Mouse (Mus musculus): ENCODE results near the gene Fxr2. TPM values are rescaled to one million over a fixed set of nuclear protein-coding genes. Genes with fewer than 3 reads are reported as not detected.
"Not testable (repeated sequence)": the region's sequence is repeated elsewhere in the genome, so short reads cannot be mapped to it uniquely, and the experiment has no call there.

Fxr2 gene
- polyA plus RNA-seq, 1 experiment from 2014 or later, result 35.0 TPM

DNA sequence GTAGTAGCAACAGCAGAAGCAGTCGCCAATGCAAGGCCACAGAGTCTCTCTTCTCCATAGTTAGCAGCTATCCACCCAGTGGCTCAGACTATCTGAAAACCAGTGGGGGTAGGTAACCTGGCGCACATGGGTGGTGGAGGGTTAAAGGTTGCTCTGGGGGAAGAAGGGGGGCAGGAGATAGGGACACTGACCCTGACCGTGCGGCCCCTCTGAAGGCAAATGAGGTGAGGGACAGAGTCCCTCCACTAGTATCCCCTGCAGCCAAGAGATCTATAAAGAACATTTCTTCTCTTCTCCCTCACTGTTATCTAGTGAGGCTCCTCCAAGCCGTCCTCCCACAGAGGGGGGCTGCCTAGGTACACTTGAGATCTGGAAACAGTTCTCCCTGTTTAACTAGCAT lies 15.0 kb upstream of the Fxr2 start, which contains the start of gene Shbg:
Gene Shbg, minus strand, starts transcription at position 101 of the 400 bp plus-strand sequence.
- no peak for ATAC-seq
- no peak within 1 kb of the TSS for H3K27ac ChIP-seq (ENCODE audit: low read depth, low read length)
- no peaks in the 10 kb centered on the region for H3K36me3 ChIP-seq (ENCODE audit: control insufficient read depth, insufficient read depth, low read length)
- no peak within 1 kb of the TSS for H3K4me3 ChIP-seq (ENCODE audit: low read depth, low read length)
- H3K4me1 ChIP-seq (ENCODE audit: control insufficient read depth, insufficient read depth, low read length), result peaks cover 11% of the 10 kb centered on the region
- no peak within 1 kb of the TSS for H3K4me2 ChIP-seq (ENCODE audit: low read length)
- DNase-seq (ENCODE audit: low spot score), result no peak
- H3K9me3 ChIP-seq (replicated peaks; ENCODE audit: control insufficient read depth, low read length), result no peaks in the 10 kb centered on the region
- WGBS, result 79% methylated on average over 5 of the region's 5 CpGs
- H3K9ac ChIP-seq (ENCODE audit: low read length), result peak within 1 kb of the TSS; percentile 2; the same call in 1 of the 2 replicates
- H3K27me3 ChIP-seq (replicated peaks; ENCODE audit: control insufficient read depth, insufficient read depth, low read length), result no peaks in the 10 kb centered on the region

DNA sequence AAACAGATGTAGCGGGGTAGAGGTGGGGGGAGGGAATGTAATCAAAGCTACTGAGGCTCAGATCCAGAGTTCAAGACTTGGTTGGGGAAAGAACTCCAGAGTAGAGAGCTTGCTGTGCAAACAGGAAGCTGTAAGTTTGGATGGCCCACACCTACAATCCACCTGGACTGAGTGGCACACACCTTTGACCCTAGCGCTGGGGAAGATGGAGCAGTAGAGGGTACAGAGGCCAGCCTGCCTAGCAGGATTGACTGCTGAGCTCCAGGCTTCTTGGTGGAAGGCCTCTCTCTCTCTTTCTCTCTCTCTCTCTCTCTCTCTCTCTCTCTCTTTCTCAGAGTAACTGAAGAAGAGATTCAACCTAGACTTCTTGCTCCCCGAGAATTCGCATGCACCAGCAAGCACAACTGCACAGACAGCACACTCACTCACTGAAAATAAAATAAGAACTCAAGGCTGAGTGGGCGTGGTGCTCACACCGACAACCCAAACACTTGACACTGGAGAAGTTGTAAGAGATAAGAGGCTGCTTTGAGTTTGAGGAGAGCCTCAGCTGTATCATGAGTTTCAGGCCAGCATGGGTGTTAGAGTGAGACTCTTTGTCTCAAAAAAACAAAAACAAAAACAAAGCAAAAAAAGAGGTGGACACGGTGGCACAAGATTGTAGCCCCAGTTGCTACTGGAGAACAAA lies 12.3 kb upstream of the Fxr2 start:
- no peak overlapping the region for H3K27ac ChIP-seq (ENCODE audit: low read depth, low read length)
- DNase-seq (ENCODE audit: low spot score) (no peak), ATAC-seq (no peak)
- no peaks in the 10 kb centered on the region for H3K36me3 ChIP-seq (ENCODE audit: control insufficient read depth, insufficient read depth, low read length)
- H3K9me3 ChIP-seq (replicated peaks; ENCODE audit: control insufficient read depth, low read length), result no peaks in the 10 kb centered on the region
- whole genome bisulfite sequencing, result 87% methylated on average over 7 of the region's 7 CpGs
- peaks cover 10% of the 10 kb centered on the region for H3K4me1 ChIP-seq (ENCODE audit: control insufficient read depth, insufficient read depth, low read length)
- no peak overlapping the region for H3K4me2 ChIP-seq (ENCODE audit: low read length)
- H3K4me3 ChIP-seq (ENCODE audit: low read depth, low read length), result no peak overlapping the region
- no peak overlapping the region for H3K9ac ChIP-seq (ENCODE audit: low read length)
- H3K27me3 ChIP-seq (replicated peaks; ENCODE audit: control insufficient read depth, insufficient read depth, low read length), result no peaks in the 10 kb centered on the region

DNA sequence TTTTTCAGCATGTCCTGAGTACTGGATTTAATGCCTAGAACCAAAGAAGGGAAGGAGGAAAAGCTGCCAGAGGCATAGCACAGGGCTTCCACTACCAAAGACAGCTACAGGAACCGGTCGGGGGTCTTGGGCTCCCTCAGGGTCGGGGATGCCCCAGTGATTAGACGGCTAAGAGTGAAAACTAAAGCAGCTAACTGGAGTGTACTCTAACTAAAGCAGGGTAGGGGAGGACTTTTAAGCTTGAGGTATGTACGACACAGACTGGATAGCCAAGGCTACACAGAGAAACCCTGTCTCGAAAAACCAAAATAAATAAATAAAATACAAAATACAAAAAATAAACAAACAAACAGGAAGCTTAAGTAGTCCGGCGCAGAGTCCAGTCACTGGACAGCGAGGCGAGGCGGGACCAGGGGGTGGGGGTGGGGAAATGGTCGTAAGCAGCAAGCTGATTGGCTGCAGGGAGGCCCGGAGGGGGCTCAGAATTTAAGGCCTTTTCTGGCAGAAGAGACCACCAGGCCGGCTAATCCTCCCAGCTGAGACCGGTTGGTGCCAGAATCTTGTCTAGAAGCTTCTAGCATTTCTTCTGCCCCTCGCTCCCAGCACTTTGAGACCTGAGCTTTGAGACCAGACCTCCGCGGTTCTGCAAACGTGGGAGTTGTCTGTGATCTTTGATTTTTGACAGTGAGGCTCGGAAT lies 11.1 kb upstream of the Fxr2 start, which contains the start of gene Sat2:
Gene Sat2, plus strand, starts transcription at position 454 of the 698 bp plus-strand sequence.
- peak within 1 kb of the TSS; percentile 80 for H3K9ac ChIP-seq (ENCODE audit: low read length)
- DNase-seq (ENCODE audit: low spot score), result peak; percentile 86
- H3K27ac ChIP-seq (ENCODE audit: low read depth, low read length), result peak within 1 kb of the TSS; percentile 60
- under 1% methylated on average over 20 of the region's 20 CpGs for WGBS
- H3K36me3 ChIP-seq (ENCODE audit: control insufficient read depth, insufficient read depth, low read length), result no peaks in the 10 kb centered on the region
- H3K4me3 ChIP-seq (ENCODE audit: low read depth, low read length), result peak within 1 kb of the TSS; percentile 45
- ATAC-seq, result peak; percentile 92
- peak within 1 kb of the TSS; percentile 77 for H3K4me2 ChIP-seq (ENCODE audit: low read length)
- H3K4me1 ChIP-seq (ENCODE audit: control insufficient read depth, insufficient read depth, low read length), result peaks cover 10% of the 10 kb centered on the region
- no peaks in the 10 kb centered on the region for H3K27me3 ChIP-seq (replicated peaks; ENCODE audit: control insufficient read depth, insufficient read depth, low read length)
- H3K9me3 ChIP-seq (replicated peaks; ENCODE audit: control insufficient read depth, low read length), result no peaks in the 10 kb centered on the region

DNA sequence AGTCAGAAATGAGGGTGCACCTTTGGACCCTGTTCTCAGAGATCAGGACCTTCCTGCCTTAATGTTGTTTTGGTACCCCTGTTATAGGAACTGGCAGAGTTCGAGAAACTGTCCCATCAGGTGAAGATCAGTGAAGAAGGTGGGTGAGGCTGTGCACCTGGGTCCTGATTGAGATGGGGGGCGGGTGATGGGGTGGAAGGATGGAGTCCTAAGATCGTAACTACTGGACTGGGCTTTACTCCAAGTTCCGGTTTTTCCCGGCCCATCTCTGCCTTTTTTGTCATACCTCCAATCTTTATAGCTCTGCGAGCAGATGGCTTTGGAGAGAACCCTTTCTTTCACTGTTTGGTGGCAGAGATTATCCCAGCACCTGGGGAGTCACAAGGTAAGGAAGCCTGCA lies 10.4 kb upstream of the Fxr2 start:
- ATAC-seq, result no peak
- peak overlapping the region; percentile 80 for H3K9ac ChIP-seq (ENCODE audit: low read length)
- 38% methylated on average over 6 of the region's 6 CpGs for WGBS
- H3K4me1 ChIP-seq (ENCODE audit: control insufficient read depth, insufficient read depth, low read length), result peaks cover 10% of the 10 kb centered on the region
- H3K9me3 ChIP-seq (replicated peaks; ENCODE audit: control insufficient read depth, low read length), result no peaks in the 10 kb centered on the region
- H3K27me3 ChIP-seq (replicated peaks; ENCODE audit: control insufficient read depth, insufficient read depth, low read length), result no peaks in the 10 kb centered on the region
- H3K4me2 ChIP-seq (ENCODE audit: low read length), result peak overlapping the region; percentile 77
- peak overlapping the region; percentile 60; the same call in 1 of the 2 replicates for H3K27ac ChIP-seq (ENCODE audit: low read depth, low read length)
- no peaks in the 10 kb centered on the region for H3K36me3 ChIP-seq (ENCODE audit: control insufficient read depth, insufficient read depth, low read length)
- peak; percentile 13 for DNase-seq (ENCODE audit: low spot score)
- H3K4me3 ChIP-seq (ENCODE audit: low read depth, low read length), result peak overlapping the region; percentile 45

- ATAC-seq, result no peak
- 68% methylated on average over 4 of the region's 4 CpGs for WGBS
- H3K9ac ChIP-seq (ENCODE audit: low read length), result peak overlapping the region; percentile 80
- no peaks in the 10 kb centered on the region for H3K9me3 ChIP-seq (replicated peaks; ENCODE audit: control insufficient read depth, low read length)
- peaks cover 10% of the 10 kb centered on the region for H3K4me1 ChIP-seq (ENCODE audit: control insufficient read depth, insufficient read depth, low read length)
- no peaks in the 10 kb centered on the region for H3K36me3 ChIP-seq (ENCODE audit: control insufficient read depth, insufficient read depth, low read length)
- no peaks in the 10 kb centered on the region for H3K27me3 ChIP-seq (replicated peaks; ENCODE audit: control insufficient read depth, insufficient read depth, low read length)
- H3K4me2 ChIP-seq (ENCODE audit: low read length), result peak overlapping the region; percentile 77
- no peak overlapping the region for H3K27ac ChIP-seq (ENCODE audit: low read depth, low read length)
- no peak for DNase-seq (ENCODE audit: low spot score)
- H3K4me3 ChIP-seq (ENCODE audit: low read depth, low read length), result peak overlapping the region; percentile 45
These were observed 9.8 kb upstream of the Fxr2 start for GRCm38 (mm10) chr11:69623006-69623405.

DNA sequence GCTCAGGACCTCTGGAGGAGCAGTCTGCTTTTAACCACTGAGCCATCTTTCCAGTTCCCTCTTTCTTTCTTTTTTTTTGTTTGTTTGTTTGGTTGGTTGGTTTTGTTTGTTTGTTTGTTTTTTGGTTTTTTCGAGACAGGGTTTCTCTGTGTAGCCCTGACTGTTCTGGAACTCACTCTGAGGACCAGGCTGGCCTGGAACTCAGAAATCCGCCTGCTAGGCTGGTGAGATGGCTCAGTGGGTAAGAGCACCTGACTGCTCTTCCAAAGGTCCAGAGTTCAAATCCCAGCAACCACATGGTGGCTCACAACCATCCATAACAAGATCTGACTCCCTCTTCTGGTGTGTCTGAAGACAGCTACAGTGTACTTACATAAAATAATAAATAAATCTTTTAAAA lies 8.5 kb upstream of the Fxr2 start:
- not testable (repeated sequence) for ATAC-seq; H3K27ac ChIP-seq (ENCODE audit: low read depth, low read length); DNase-seq (ENCODE audit: low spot score); H3K4me3 ChIP-seq (ENCODE audit: low read depth, low read length); H3K27me3 ChIP-seq (replicated peaks; ENCODE audit: control insufficient read depth, insufficient read depth, low read length); H3K36me3 ChIP-seq (ENCODE audit: control insufficient read depth, insufficient read depth, low read length); H3K4me2 ChIP-seq (ENCODE audit: low read length); H3K9ac ChIP-seq (ENCODE audit: low read length); H3K9me3 ChIP-seq (replicated peaks; ENCODE audit: control insufficient read depth, low read length)
- peaks cover 10% of the 10 kb centered on the region for H3K4me1 ChIP-seq (ENCODE audit: control insufficient read depth, insufficient read depth, low read length)
- 84% methylated on average over 2 of the region's 2 CpGs for WGBS

GRCm38 (mm10) chr11:69628286-69628685 lies 4.5 kb upstream of the Fxr2 start:
- Histone ChIP-seq H3K4me1 (ENCODE audit: control insufficient read depth, insufficient read depth, low read length) (no peaks in the 10 kb centered on the region), H3K4me3 (ENCODE audit: low read depth, low read length) (no peak overlapping the region), H3K9ac (ENCODE audit: low read length) (no peak overlapping the region), H3K36me3 (ENCODE audit: control insufficient read depth, insufficient read depth, low read length) (no peaks in the 10 kb centered on the region), H3K27ac (ENCODE audit: low read depth, low read length) (no peak overlapping the region), H3K9me3 (replicated peaks; ENCODE audit: control insufficient read depth, low read length) (no peaks in the 10 kb centered on the region), H3K27me3 (replicated peaks; ENCODE audit: control insufficient read depth, insufficient read depth, low read length) (no peaks in the 10 kb centered on the region), H3K4me2 (ENCODE audit: low read length) (no peak overlapping the region)
- 37% methylated on average over 6 of the region's 6 CpGs for WGBS
- DNase-seq (ENCODE audit: low spot score) (peak; percentile 83), ATAC-seq (no peak)

- Histone ChIP-seq H3K27ac (ENCODE audit: low read depth, low read length) (no peak overlapping the region), H3K9ac (ENCODE audit: low read length) (no peak overlapping the region), H3K4me2 (ENCODE audit: low read length) (no peak overlapping the region), H3K4me1 (ENCODE audit: control insufficient read depth, insufficient read depth, low read length) (peaks cover 8% of the 10 kb centered on the region), H3K9me3 (replicated peaks; ENCODE audit: control insufficient read depth, low read length) (no peaks in the 10 kb centered on the region), H3K27me3 (replicated peaks; ENCODE audit: control insufficient read depth, insufficient read depth, low read length) (no peaks in the 10 kb centered on the region), H3K36me3 (ENCODE audit: control insufficient read depth, insufficient read depth, low read length) (no peaks in the 10 kb centered on the region), H3K4me3 (ENCODE audit: low read depth, low read length) (no peak overlapping the region)
- 68% methylated on average over 1 of the region's 1 CpGs for WGBS
- no peak for ATAC-seq
- DNase-seq (ENCODE audit: low spot score), result peak; percentile 51
These were observed 3.0 kb upstream of the Fxr2 start for GRCm38 (mm10) chr11:69629802-69630201.

Measured in forebrain, embryonic 14.5 days (tissue).